Mouse (Mus musculus): ENCODE measurements around the gene Topbp1. TPM values are rescaled to one million over a fixed set of nuclear protein-coding genes. Genes with fewer than 3 reads are reported as not detected.

Topbp1 gene
- total RNA-seq, 2 experiments from 2014 or later, result 6.6 to 6.9 TPM

DNA sequence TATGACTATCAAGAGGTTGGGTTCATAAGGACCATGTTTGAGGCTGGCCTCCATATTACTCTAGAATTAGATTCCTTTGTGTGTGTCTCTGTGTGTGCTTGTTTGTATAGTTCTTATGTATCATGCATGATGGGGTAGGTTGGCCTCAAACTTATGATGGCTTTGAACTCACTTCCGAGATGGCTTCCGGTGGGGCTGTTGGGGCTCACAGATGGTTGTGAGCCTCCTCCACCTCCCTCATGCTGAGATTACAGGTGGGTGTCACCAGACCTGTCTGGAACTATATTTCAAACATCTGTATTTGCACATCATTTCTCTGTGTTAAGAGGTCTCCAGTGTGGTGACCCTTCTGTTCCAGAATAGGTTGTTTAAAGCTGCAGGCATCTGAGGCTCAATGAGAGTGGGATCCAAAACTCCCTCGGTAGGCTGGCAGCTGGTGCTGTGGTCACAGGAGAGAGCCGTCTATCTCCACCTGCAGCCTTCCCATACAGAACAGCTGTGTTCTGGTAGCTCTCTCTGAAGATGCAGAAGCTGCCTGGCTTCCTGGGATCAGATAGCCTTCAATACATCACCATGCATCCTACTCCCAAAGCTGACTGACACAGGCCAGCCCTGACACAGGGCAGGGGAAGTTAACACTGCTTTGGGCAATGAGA, 79.3 kb downstream of the Topbp1 start:
- DNase-seq (ENCODE audit: low spot score), result no peak

DNA sequence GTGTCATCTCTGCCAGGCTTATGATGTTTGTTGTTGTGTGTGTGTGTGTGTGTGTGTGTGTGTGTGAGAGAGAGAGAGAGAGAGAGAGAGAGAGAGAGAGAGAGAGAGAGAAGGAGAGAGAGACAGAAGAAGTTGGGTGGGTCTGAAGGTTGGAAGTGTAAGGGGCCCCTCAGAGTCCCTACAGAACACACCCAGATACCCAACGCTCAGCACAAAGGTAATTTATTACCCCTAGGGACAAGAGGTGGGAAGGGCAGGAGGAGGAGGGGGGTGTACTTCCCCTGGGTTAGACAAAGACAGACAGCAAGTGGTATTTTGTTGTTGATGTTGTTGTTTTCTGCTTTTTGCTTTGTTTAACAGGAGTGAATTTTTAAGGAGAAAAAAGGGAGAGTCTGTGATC, 80.6 kb downstream of the Topbp1 start:
- no peak for DNase-seq (ENCODE audit: low spot score)

DNA sequence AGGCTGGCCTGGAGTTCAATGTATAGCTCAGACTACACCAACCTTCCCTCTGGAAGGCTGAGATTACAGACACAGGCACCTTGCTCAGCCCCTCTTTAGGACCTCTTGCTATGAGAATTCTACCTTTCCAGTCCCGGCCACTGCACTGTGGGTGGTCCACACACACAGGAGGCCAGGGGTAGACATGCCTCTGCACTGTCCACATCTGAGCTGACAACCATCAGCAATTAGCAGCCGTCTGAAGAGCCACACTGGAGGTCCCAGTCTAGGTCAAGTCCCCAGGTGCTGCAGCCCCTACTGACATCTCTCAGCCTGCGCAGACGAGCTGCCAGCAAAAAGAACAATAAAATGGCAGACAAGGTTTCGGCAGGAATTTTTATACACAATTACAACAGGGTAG, 81.6 kb downstream of the Topbp1 start:
- no peak for DNase-seq (ENCODE audit: low spot score)

DNA sequence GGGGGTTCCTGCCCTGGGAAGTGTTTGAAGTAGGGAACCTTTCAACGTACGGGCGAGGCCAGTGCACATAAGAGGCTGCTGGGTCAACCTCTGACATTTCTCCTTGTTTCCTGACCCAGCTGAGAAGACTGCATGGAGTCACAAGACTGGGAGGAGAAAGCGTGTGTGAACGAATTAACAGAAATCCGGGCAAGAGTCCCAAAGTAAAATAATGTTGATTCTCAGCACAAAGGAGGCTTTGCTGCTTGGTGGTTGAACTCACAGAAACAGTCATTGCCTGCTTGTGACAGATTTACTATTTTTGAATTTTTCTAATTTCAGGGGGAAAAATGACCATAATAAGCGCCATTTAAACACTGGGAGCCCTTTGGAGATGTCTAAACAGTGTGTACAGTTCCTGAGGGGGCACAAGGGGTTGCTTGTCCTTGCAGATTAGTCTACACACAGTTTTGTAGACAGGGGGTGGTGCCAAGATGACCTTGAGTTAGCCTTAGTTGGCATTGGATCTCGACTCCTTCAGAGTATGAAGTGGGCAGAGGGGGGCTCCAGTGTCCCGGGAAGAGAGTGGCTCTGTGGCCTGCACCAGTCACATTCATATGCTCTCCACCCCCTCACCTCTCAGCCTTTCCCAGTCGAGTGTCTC, 82.1 kb downstream of the Topbp1 start:
- no peak for DNase-seq (ENCODE audit: low spot score)

DNA sequence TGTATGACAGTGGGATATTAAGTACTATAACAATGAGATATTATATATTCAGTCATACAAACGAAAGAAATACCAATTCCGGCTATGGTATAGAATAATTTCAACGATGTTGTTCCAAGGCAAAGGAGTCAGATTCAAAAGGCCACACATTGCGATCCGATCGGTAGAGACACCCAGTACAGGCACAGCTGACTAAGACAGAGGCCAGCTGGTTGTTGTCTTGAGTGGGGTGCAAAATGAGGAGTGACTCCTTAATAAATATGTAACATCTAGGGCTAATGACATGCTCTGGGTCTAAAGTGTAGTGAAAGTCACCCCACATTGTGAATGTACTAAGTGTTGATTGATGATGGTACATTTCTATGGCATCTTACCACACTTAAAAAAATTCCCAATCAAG, 84.2 kb downstream of the Topbp1 start:
- no peak for DNase-seq (ENCODE audit: low spot score)

DNA sequence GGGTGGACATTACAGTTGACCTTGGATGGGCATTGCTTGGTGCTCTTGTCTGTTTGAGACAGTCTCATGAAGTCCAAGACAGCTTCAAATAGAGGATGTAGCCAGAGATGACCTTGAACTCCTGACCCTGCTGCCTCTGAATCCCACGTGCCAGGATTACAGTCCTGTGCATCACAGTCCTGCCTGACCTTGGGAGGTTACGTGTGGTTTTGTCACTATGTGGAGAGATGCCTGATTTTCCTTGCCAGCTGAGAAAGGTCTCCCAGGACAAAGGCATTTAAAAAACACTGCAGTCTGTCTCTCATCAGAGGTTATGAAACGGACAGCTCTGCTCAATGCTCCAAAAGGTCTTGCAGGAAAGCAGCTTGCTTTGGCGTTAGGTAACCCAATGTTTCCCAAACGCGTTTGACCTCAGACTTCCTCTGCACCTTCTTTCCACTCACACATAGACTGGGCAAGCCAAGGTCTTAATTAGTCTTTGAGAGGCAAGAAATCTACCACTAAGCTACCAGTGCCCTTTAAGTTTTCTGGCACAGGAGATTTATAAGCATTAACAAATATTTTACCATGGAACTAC, 86.9 kb downstream of the Topbp1 start:
- no peak for DNase-seq (ENCODE audit: low spot score)

DNA sequence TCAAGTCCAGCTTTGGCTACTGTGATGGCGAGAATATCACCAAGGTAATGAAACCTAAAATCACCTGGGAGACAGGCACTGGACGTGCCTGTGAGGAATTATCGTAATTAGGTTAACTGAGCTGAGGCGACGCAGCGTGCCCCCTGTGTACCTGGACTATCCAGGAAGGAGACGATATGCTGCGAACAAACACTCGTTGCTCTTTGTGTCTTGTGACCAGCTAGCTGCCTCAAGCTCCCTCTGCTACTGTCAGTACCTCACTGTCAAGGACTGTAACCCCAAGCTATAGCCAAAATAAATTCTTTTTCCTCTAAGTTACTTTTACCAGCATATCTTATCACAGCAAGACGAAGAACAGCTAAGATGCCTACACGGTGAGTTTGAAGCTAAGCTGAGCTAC, 88.2 kb downstream of the Topbp1 start:
- no peak for DNase-seq (ENCODE audit: low spot score)

DNA sequence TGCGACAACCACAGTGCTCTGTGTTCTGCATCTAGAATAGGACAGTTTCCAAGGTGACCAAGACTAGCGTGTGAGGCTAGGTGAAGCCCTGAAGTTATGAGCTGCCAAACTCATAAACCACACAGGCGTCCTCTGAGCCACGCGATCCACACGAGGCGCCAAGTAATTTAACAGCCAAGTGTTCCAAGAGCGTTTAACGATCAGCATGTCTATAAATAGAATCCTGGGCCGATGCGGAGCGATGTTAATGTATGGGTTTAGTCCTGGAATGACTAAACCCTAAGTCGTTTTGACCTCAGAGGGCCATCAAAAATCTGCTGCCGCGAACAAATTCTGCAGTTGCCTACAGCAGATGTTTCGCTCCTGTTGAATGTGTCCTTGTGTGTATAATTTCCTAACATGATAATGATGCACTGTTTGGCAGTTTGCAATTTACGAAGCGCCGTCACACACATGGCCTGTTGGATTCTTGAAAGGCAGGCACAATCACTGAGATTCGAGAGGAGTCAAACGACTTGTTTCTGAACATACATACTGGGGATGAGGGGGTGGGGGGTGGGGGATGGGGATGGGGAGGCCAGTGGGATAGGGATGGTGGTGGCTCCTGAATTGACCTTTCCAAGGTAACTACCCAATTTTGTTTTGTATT, 93.6 kb downstream of the Topbp1 start:
- DNase-seq (ENCODE audit: low spot score), result peak; percentile 74

Other genes with a start within 250 kb of the Topbp1 start
- 1 to 10 TPM in 1 of 2 experiments, under 1 TPM in 1; 0.64 to 1.2 TPM for gene Rab6b, start 193.4 kb upstream of the Topbp1 start, total RNA-seq (2021)
- gene Srprb, start 103.1 kb upstream of the Topbp1 start, total RNA-seq (2021), result 10 to 100 TPM; 16.2 to 17.2 TPM
- 1 to 10 TPM; 2.7 to 3.9 TPM for gene Gm20425, start 74.9 kb upstream of the Topbp1 start, total RNA-seq (2021)
- gene Trf, start 74.8 kb upstream of the Topbp1 start, total RNA-seq (2021), result 10 to 100 TPM; 18.2 to 29.2 TPM
- not detected for gene 1300017J02Rik, start 133 bp upstream of the Topbp1 start, total RNA-seq (2021)
- 100 to 1,000 TPM; 205 to 250 TPM for gene Cdv3, start 60.6 kb downstream of the Topbp1 start, total RNA-seq (2021)
- under 1 TPM; 0.41 to 0.71 TPM for gene Bfsp2, start 175.2 kb downstream of the Topbp1 start, total RNA-seq (2021)